Mouse (Mus musculus): ENCODE results near the gene Clps. TPM values are rescaled to one million over a fixed set of nuclear protein-coding genes. Genes with fewer than 3 reads are reported as not detected.

Gene Clps
- polyA plus RNA-seq, 1 experiment, result not detected

GRCm38 (mm10) chr17:28515431-28516341, 44.9 kb downstream of the Clps start:
- TF ChIP-seq POLR2A (IDR thresholded peaks at IDR 0.05; ENCODE audit: extremely low read depth, insufficient read depth, low read length), result no peak
- TF ChIP-seq CTCF (IDR thresholded peaks at IDR 0.05; ENCODE audit: extremely low read depth, insufficient read depth, low read length), result no peak
- H3K4me3 ChIP-seq (ENCODE audit: insufficient read depth, low read length), result no peak overlapping the region
- peaks cover 5% of the 10 kb centered on the region; the same call in 1 of the 2 replicates for H3K4me1 ChIP-seq (ENCODE audit: control insufficient read depth, insufficient read depth, low read length)
- no peak overlapping the region for H3K27ac ChIP-seq (ENCODE audit: insufficient read depth, low read length)

DNA sequence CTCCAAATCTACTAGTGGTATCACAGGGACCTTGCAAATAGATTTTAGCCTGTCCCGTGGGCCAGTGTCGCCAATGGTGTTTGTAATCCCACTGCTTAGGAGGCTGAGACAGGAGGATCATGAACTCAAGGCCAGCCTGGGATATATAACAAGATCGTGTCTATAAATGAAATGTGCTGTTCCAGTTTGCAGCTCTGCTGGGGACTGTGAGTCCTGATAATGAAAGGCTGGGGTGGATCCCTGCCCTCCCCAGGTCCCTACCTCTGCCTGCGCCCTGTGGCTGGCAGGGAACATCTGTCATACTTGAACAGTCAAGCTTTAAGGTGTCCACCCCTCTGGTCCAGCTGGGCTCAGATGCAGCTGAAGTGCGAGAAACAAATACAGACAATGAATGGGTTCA, 46.0 kb downstream of the Clps start:
- no peak overlapping the region for H3K4me3 ChIP-seq (ENCODE audit: insufficient read depth, low read length)
- no peak for TF ChIP-seq CTCF (IDR thresholded peaks at IDR 0.05; ENCODE audit: extremely low read depth, insufficient read depth, low read length)
- H3K4me1 ChIP-seq (ENCODE audit: control insufficient read depth, insufficient read depth, low read length), result peaks cover 5% of the 10 kb centered on the region; the same call in 1 of the 2 replicates
- no peak overlapping the region for H3K27ac ChIP-seq (ENCODE audit: insufficient read depth, low read length)

- no peak overlapping the region for H3K4me3 ChIP-seq (ENCODE audit: insufficient read depth, low read length)
- H3K4me1 ChIP-seq (ENCODE audit: control insufficient read depth, insufficient read depth, low read length), result peaks cover 5% of the 10 kb centered on the region; the same call in 1 of the 2 replicates
- no peak for TF ChIP-seq POLR2A (IDR thresholded peaks at IDR 0.05; ENCODE audit: extremely low read depth, insufficient read depth, low read length)
- no peak for TF ChIP-seq CTCF (IDR thresholded peaks at IDR 0.05; ENCODE audit: extremely low read depth, insufficient read depth, low read length)
- 0 out of 2 replicates have a peak overlapping the region, but pooled peaks have one; percentile 32 for H3K27ac ChIP-seq (ENCODE audit: insufficient read depth, low read length)
These were observed 46.7 kb downstream of the Clps start for GRCm38 (mm10) chr17:28513844-28514243.

DNA sequence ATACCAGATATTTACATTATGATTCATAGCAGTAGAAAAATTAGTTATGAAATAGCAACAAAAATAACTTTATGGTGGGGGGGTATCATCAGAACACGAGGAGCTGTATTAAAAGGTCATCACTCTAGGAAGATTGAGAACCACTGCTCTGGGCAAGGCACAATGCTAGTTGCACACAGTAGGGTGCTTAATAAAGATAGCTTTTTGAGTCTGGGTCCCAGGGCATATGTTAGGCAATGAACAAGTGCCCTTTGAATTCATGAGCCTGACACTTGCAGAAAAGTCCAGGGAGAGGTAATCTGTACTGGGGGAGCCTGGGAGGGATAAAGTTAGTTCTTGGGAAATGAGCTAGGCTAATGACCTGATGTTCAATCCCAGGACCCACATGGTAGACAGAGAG, 47.2 kb downstream of the Clps start:
- no peak overlapping the region for H3K27ac ChIP-seq (ENCODE audit: insufficient read depth, low read length)
- H3K4me1 ChIP-seq (ENCODE audit: control insufficient read depth, insufficient read depth, low read length), result peaks cover 4% of the 10 kb centered on the region; the same call in 1 of the 2 replicates
- no peak overlapping the region for H3K4me3 ChIP-seq (ENCODE audit: insufficient read depth, low read length)
- TF ChIP-seq CTCF (IDR thresholded peaks at IDR 0.05; ENCODE audit: extremely low read depth, insufficient read depth, low read length) (no peak), POLR2A (IDR thresholded peaks at IDR 0.05; ENCODE audit: extremely low read depth, insufficient read depth, low read length) (no peak)

DNA sequence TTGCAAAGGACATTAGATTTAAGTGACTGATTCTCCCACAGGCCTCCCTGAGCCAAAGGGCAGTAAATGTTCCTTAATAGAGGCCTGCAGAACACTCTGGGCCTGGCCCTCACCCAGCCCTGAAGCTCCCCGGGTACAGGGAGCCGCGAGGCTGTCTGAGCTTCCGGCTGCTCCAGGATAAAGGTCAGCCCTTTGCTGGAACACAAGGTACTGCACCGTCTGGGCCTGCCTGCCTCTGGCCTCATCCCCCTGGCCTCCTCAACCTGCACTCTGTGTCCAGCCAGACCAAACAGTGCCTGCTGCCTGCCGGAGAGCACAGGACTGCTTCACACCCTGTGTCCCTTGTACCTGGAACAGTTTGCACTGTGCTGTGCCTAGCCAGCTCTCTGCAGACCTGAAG, 47.9 kb downstream of the Clps start:
- TF ChIP-seq POLR2A (IDR thresholded peaks at IDR 0.05; ENCODE audit: extremely low read depth, insufficient read depth, low read length), result no peak
- TF ChIP-seq CTCF (IDR thresholded peaks at IDR 0.05; ENCODE audit: extremely low read depth, insufficient read depth, low read length), result no peak
- H3K4me1 ChIP-seq (ENCODE audit: control insufficient read depth, insufficient read depth, low read length), result peaks cover 2% of the 10 kb centered on the region; the same call in 1 of the 2 replicates
- H3K27ac ChIP-seq (ENCODE audit: insufficient read depth, low read length), result no peak overlapping the region
- H3K4me3 ChIP-seq (ENCODE audit: insufficient read depth, low read length), result no peak overlapping the region

DNA sequence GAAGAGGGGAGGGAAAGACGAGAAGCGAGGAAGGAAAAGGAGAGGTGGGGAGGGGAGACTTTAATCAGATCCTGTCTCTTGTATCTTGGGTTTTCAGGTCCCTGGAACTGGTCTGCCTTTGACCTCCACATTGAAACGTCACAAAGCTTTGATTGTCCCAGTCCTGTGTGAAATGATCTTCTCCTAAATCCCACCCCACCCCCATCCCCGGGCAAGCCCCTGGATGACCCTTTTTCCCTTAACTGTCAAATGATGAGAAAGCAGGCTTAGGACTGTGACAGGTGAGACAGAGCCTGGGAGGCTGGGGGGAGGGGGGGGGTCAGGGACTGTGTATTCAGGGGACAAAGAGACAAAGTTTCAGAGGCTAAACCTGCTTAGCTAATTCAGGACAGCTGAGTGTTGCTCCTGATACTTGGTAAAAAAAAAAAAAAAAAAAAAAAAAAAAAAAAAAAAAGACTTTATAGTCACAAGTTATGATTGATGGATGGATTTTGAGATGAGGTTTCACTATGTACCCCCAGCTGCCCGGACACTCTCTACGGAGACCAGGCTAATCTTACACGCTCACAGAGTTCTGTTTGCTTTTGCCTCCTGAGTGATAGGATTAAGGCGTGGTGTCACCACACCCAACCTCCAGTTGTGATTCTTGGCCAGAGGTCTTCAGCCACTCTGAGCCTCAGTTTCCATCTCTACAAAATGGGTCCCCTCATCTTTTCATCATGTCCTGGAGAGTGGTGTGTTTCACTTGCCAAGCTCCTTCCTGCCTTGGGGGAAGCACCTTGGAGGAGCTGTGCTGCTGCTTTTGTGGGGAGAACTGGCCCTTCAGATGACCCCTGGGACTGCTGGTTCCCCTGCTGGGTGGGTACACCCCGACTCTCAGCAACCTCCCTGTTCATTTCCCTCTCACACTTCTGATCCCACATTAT, 48.7 kb downstream of the Clps start:
- TF ChIP-seq CTCF (IDR thresholded peaks at IDR 0.05; ENCODE audit: extremely low read depth, insufficient read depth, low read length), result no peak
- no peak for TF ChIP-seq POLR2A (IDR thresholded peaks at IDR 0.05; ENCODE audit: extremely low read depth, insufficient read depth, low read length)
- Histone ChIP-seq H3K4me3 (ENCODE audit: insufficient read depth, low read length) (no peak overlapping the region), H3K27ac (ENCODE audit: insufficient read depth, low read length) (no peak overlapping the region), H3K4me1 (ENCODE audit: control insufficient read depth, insufficient read depth, low read length) (peaks cover 2% of the 10 kb centered on the region; the same call in 1 of the 2 replicates)

DNA sequence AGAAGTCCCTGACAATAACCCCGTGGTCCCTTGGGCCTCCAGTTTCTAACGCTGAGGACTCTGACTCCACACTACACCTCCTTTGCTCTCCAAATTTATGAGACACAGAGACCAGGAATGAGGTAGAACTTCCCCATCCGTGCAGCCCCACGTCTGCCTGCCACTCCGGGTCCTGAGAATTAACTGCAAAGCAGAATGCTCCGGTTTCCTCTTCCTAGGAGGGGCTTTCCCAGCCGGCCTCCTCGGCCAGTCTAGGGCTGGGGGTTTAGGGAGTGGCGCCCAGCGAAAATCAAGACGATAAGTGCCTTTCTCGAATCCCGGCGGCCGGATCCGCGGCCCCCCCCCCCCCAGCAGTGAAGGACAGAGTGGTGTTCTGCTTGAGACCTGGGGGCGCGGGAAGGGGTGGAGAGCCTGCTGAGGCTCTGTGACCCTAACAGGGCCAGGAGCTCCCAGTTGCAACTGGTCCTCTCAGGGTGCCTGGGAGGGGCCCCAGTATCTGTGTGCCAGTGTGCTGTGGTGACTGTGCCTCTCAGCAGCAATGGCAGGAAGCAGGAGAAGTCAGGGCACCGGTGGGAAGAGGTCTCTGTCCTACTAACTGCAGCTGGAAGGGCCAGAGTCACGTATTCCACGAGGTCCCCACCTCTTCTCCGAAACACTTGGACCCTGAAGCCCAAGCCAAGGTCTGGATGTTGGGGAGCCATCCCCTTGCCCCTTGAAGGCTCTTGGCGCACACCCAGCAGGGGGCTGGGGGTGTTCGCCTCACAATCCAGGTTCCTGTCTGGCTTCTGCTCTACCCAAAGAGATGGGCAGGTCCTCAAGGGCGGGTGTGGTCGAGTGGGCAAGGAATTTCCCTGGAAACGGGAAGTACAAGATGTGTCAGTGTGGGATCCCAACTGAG, 49.9 kb downstream of the Clps start:
- Histone ChIP-seq H3K4me1 (ENCODE audit: control insufficient read depth, insufficient read depth, low read length) (peaks cover under 1% of the 10 kb centered on the region; the same call in 1 of the 2 replicates), H3K27ac (ENCODE audit: insufficient read depth, low read length) (no peak overlapping the region), H3K4me3 (ENCODE audit: insufficient read depth, low read length) (no peak overlapping the region)
- TF ChIP-seq POLR2A (IDR thresholded peaks at IDR 0.05; ENCODE audit: extremely low read depth, insufficient read depth, low read length) (no peak), CTCF (IDR thresholded peaks at IDR 0.05; ENCODE audit: extremely low read depth, insufficient read depth, low read length) (no peak)

Other genes with a start within 250 kb of the Clps start
- 13.7 and 14.4 TPM in 2 replicates for gene Fance, start 247.2 kb downstream of the Clps start, polyA plus RNA-seq (2012; rRNA removed)
- gene Rpl10a, start 232.3 kb downstream of the Clps start, polyA plus RNA-seq (2012; rRNA removed), result 705 and 712 TPM in 2 replicates
- 2.5 and 3.1 TPM in 2 replicates for gene Tead3, start 209.9 kb downstream of the Clps start, polyA plus RNA-seq (2012; rRNA removed)
- not detected in 2 replicates for gene Tulp1, start 195.5 kb downstream of the Clps start, polyA plus RNA-seq (2012; rRNA removed)
- 13.5 and 17.7 TPM in 2 replicates for gene Fkbp5, start 43.2 kb downstream of the Clps start, polyA plus RNA-seq (2012; rRNA removed)
- gene Armc12, start 30.0 kb downstream of the Clps start, polyA plus RNA-seq (2012; rRNA removed), result not detected in 2 replicates
- gene Clpsl2, start 11.4 kb downstream of the Clps start, polyA plus RNA-seq (2012; rRNA removed), result not detected in 2 replicates
- gene Lhfpl5, start 14.9 kb upstream of the Clps start, polyA plus RNA-seq (2012; rRNA removed), result 4.5 and 5.1 TPM in 2 replicates
- gene Srpk1, start 61.9 kb upstream of the Clps start, polyA plus RNA-seq (2012; rRNA removed), result 68.5 and 70.7 TPM in 2 replicates
- gene Slc26a8, start 129.5 kb upstream of the Clps start, polyA plus RNA-seq (2012; rRNA removed), result 10.7 and 12.0 TPM in 2 replicates
- 125 and 127 TPM in 2 replicates for gene Mapk14, start 130.6 kb upstream of the Clps start, polyA plus RNA-seq (2012; rRNA removed)
- 1.7 and 1.8 TPM in 2 replicates for gene AC170998.1, start 165.3 kb upstream of the Clps start, polyA plus RNA-seq (2012; rRNA removed)
- 1.4 and 1.8 TPM in 2 replicates for gene Mapk13, start 208.5 kb upstream of the Clps start, polyA plus RNA-seq (2012; rRNA removed)
- gene Brpf3, start 240.3 kb upstream of the Clps start, polyA plus RNA-seq (2012; rRNA removed), result 45.2 and 45.6 TPM in 2 replicates

Measured in cortical plate, adult 2 months (tissue).